Mouse (Mus musculus) ES-CJ7 (cell line): ENCODE data around the gene Aplnr.

ENCODE experiments used
- DNase-seq: peaks from one replicate; pipeline ENCODE4 v3.0.0; 2011; ENCODE audit warnings: low read depth, low spot score

Gene Aplnr

DNA sequence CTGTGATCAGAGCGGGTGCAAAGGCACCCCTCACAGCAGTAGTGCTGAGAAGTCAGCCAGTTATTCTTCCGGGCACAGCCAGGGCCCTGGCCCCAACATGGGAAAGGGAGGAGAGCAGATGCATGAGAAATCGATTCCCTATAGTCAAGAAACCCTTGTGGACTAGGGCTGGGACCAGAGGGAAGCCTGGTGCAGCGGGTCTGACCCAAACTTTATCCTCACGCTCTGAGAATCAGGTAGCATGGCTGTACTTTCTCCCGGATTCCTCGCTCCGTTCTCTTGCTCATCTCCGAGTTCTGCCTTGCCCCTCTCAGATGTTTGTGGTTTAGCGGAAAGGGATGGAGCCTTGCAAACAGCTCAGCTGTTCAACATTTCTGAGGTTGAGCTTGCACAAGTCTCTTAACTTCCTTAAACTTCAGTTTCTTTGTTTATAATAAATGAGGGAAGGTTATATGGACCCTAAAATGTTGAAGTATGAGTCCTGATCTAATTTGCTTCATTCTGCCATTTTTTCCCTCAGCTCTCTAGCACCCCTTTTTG, 1.6 kb downstream of the Aplnr start:
- DNase-seq: no peak

- DNase-seq: no peak
Measured at GRCm38 (mm10) chr2:85138143-85138542, 2.1 kb downstream of the Aplnr start.

DNA sequence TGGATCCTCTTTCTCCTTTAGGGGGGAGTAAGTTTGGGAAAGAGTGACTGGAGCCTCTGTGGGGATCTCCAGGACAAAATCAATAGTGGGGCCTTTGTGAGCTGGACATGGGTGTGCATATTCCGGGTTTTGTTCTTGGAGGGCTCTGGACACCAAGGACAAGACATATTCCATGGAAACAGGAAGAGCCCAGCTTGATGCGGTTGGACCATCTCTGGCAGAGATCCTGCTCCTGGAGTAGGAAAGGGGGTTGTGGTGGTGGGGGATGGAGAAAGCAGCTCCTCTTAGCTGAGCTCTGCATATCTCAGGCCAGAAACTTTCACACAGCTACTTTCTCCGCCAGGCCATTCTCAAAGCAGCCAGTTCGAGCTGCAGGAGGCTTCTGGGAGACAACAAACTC, 3.4 kb downstream of the Aplnr start:
- no peak for DNase-seq

DNA sequence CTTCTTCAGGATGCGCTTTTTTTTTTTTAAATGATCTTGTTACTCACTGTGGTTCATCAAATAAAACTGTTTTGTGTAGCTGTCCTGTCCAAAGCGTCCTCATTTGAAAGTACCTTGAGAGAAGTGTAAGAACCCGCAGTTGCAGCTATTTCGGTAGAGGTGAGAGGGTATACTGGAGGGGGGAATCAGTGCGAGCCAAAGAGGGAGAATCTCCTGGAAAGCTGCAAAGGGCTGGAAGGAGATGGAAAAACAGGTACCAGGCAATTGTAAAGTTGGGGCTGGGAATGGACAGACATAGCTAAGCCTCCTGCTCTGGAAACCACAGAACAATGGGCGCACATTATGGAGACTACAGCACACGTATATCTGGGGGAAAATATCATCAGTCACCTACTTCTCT, 3.8 kb downstream of the Aplnr start:
- DNase-seq: no peak

DNA sequence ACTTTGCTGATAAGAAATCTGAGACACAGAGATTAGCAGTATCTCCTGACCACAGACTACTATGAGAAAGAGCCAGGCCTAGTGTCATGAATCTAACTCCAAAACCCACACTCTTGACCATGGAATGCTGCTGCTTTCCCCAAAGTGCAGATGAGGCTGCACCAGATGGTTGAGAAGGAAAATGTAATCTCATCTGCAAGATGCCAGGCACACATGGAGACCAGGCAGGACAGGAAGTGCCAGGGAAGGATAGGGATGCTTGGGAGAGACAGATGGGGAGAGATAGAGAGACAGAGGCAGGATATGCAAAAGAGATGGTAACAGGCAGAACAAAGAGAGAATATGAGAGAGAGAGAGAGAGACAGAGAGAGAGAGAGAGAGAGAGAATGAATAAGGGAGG, 4.8 kb downstream of the Aplnr start:
- DNase-seq: no peak

- DNase-seq: no peak
Measured at GRCm38 (mm10) chr2:85144908-85145307, 8.9 kb downstream of the Aplnr start.

GRCm38 (mm10) chr2:85145346-85145745, 9.3 kb downstream of the Aplnr start:
- DNase-seq: no peak

- no peak for DNase-seq
Measured at GRCm38 (mm10) chr2:85147481-85147880, 11.5 kb downstream of the Aplnr start.

GRCm38 (mm10) chr2:85150373-85150772, 14.3 kb downstream of the Aplnr start:
- no peak for DNase-seq

DNA sequence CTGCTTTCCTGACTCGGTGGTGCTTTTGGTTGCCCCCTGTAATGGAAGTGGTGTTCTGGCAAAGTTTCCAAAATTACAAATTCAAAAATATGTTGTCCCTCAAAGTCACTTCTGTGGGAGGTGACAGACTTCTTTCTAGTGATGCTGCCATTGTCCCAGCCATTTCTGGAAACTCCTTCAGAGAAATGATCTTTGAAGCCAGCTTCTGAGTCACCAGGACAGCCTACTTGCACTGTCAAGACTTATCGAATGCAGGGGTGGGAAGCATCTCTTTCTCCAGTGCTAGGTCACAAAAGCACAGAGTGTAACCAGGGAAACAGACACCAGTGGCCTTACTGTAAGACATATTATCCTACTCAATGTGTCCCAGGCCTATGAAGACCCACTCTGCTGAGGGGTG, 15.2 kb downstream of the Aplnr start:
- DNase-seq: no peak

GRCm38 (mm10) chr2:85155334-85155733, 19.3 kb downstream of the Aplnr start:
- no peak for DNase-seq

DNA sequence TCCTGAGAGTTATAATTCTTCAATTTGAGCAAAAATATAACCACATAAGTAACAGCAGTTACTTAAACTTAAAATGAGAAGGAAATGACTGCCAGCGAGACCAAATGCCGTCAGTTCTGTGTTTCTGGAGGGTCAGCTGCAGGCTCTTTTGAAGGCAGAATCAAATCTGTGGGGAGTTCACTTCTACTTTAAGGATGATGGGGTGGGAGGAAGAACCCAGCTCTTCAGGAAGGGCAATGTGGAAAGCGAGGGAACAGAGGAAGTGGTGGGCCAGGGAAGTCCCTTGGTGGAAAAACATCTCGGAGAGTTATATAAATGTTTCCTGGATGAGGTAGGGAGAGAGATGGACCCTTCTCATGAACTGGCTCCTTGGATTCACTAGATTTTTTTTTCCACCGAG, 20.1 kb downstream of the Aplnr start:
- no peak for DNase-seq

- DNase-seq: no peak
Measured at GRCm38 (mm10) chr2:85157382-85157781, 21.4 kb downstream of the Aplnr start.

GRCm38 (mm10) chr2:85160901-85161637, 25.0 kb downstream of the Aplnr start:
- no peak for DNase-seq

DNA sequence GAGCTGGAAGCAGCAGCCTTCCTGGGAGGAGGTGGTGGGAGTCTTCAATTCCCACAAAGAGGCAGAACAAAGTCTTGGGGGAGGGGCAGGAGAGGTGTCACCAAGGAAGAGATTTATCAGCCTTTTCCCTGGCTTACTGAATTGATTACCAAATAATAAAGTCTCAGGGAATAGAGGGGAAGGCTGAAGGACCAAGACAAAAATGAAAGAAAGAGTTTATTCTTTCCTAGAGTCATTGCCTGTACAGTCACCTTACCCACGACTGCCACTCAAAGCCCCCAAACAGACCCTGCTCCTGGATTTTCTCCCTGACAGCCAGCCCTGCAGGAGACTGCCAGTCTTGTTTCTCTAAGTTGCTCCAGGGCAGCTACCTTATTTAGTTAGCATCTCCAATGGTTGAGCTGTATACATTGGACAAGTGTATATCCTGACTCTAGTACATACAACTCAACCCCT, 25.6 kb downstream of the Aplnr start:
- no peak for DNase-seq

DNA sequence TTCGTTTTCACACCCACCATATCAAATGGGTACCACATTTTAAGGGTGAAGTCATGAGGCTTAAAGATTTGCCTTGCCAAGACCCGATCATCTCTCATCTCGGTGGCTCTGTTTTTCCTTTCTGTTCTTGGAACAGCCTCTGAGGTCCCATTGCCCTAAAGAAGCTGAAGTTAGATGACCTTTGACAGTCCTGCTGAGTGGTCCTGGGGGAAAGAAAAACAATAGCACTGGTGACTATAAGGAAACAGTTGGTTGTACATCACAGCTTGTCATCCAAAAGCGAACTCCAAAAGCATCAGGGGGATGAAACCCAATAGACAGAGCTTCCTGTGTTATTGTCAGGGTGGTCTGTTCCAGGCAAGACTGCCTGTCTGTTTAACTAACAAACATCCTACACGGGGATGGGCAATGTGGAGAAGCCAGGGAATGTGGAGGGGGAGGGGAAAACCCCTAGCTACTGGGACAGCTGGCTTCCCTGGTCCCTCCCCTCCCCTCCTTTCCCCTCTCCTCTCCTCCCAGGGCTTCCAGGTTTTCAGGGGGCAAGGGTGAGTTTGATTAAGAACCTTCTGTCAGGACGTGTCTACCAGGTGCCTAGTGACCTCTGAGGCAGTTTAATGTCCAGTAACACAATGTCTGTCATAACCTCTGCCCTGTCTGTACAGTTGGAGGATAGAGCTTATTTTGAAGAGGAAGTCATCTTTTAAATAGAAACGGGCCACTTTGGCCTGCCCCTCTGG, 27.5 kb downstream of the Aplnr start:
- DNase-seq: no peak

DNA sequence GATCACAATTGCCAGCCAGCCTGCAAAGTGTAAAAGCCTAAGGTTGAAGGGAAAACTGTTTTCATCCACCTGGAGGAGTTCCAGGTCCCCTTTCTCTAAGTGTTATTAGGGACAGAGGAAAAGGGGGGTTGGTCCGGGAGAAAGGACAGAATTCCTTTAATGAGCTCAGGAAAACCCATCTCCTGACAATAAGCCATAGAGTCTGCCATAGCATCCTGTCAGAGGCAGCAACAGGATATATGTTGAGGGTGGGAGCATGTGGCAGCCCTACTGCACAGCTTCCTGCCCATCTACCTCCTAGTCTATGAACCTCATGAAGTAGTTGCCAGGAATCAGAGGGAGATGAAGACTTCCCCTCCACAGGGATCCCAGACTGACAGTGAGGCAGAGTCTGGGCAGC, 31.6 kb downstream of the Aplnr start:
- DNase-seq: no peak

DNA sequence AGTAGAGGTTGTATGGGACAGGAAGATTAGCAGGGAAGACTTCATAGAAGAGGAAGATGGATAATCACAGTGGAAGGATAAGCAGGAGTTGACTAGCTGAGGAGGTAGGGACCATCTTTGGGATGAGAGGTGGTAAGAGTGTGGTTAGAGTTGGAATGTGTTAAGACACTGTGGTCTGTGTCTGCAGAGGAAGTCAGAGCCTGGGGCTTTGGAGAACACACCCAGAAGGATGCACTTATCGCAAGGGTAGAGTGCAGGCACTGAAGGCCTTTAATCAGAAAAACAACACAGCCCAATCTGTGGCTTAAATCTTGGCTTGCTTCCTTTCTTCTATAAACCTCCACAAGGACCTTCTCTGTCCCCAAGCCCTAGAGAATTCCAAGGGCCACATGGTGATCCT, 32.3 kb downstream of the Aplnr start:
- no peak for DNase-seq

GRCm38 (mm10) chr2:85172071-85172762, 36.2 kb downstream of the Aplnr start:
- DNase-seq: no peak

- DNase-seq: no peak
Measured at GRCm38 (mm10) chr2:85172763-85173103, 36.7 kb downstream of the Aplnr start.

GRCm38 (mm10) chr2:85173545-85173944, 37.5 kb downstream of the Aplnr start:
- DNase-seq: no peak

GRCm38 (mm10) chr2:85178139-85178800, 42.2 kb downstream of the Aplnr start:
- DNase-seq: no peak
